Mouse (Mus musculus) brain, embryonic 14.5 days (tissue): ENCODE data around the gene Hist1h2bf.
"Not testable (repeated sequence)": the region's sequence is repeated elsewhere in the genome, so short reads cannot be mapped to it uniquely, and the experiment has no call there.

ENCODE experiments used
- CTCF ChIP-seq: fragments of 200-500 bp; IDR thresholded peaks from 2 replicates; pipeline ENCODE4 v1.5.1; 2012; ENCODE audit warnings: inconsistent platforms, mild to moderate bottlenecking, moderate library complexity, borderline replicate concordance; ENCODE audit not compliant: insufficient read depth, insufficient read length; ENCODE audit errors: extremely low read depth
- POLR2A ChIP-seq: fragments of 200-500 bp; IDR thresholded peaks from 2 replicates; pipeline ENCODE4 v1.6.1; 2012; ENCODE audit warnings: mild to moderate bottlenecking, inconsistent platforms, borderline replicate concordance; ENCODE audit not compliant: poor library complexity, insufficient read depth, insufficient read length, severe bottlenecking; ENCODE audit errors: extremely low read depth

GRCm38 (mm10) chr13:23571504-23572217 lies 2.3 kb downstream of the Hist1h2bf start:
- TF ChIP-seq POLR2A, CTCF: not testable (repeated sequence)
